Mouse (Mus musculus): ENCODE data around the gene Itpk1. TPM values are rescaled to one million over a fixed set of nuclear protein-coding genes. Genes with fewer than 3 reads are reported as not detected.

The Itpk1 gene
- total and polyA plus RNA-seq, 2 experiments from 2014 or later = 35.7 to 69.0 TPM

- Histone ChIP-seq H3K9me3 (ENCODE audit: low read length) (no peaks in the 10 kb centered on the region), H3K36me3 (ENCODE audit: insufficient read depth, low read length) (no peaks in the 10 kb centered on the region), H3K4me3 (ENCODE audit: low read length) (no peak overlapping the region), H3K4me2 (ENCODE audit: low read depth, low read length) (no peak overlapping the region), H3K4me1 (ENCODE audit: insufficient read depth, low read length) (0 out of 2 replicates have a peak, but pooled peaks cover under 1% of the 10 kb centered on the region), H3K9ac (replicated peaks; ENCODE audit: low read length) (no peak overlapping the region), H3K27ac (no peak overlapping the region), H3K27me3 (ENCODE audit: insufficient read depth, low read length) (no peaks in the 10 kb centered on the region)
- TF ChIP-seq CTCF (IDR thresholded peaks at IDR 0.05; ENCODE audit: low read depth) = no peak
- DNase-seq (ENCODE audit: low spot score) = no peak
- ATAC-seq = no peak
- 83% methylated on average over 6 of the region's 6 CpGs for WGBS
Observed at GRCm38 (mm10) chr12:102645911-102646585, 58.7 kb downstream of the Itpk1 start.

- Histone ChIP-seq H3K9me3 (ENCODE audit: low read length) (no peaks in the 10 kb centered on the region), H3K4me1 (ENCODE audit: insufficient read depth, low read length) (peaks cover 24% of the 10 kb centered on the region), H3K9ac (replicated peaks; ENCODE audit: low read length) (no peak overlapping the region), H3K4me3 (ENCODE audit: low read length) (no peak overlapping the region), H3K4me2 (ENCODE audit: low read depth, low read length) (no peak overlapping the region), H3K27me3 (ENCODE audit: insufficient read depth, low read length) (no peaks in the 10 kb centered on the region), H3K27ac (peak overlapping the region; percentile 16; the same call in 1 of the 2 replicates), H3K36me3 (ENCODE audit: insufficient read depth, low read length) (no peaks in the 10 kb centered on the region)
- DNase-seq (ENCODE audit: low spot score) = peak; percentile 52
- no peak for TF ChIP-seq CTCF (IDR thresholded peaks at IDR 0.05; ENCODE audit: low read depth)
- WGBS = 54% methylated on average over 6 of the region's 6 CpGs
- peak; percentile 42; the same call in 1 of the 2 replicates for ATAC-seq
Observed at GRCm38 (mm10) chr12:102643316-102643715, 61.4 kb downstream of the Itpk1 start.

GRCm38 (mm10) chr12:102640436-102641163, 64.1 kb downstream of the Itpk1 start:
- H3K4me2 ChIP-seq (ENCODE audit: low read depth, low read length) = no peak overlapping the region
- WGBS = 27% methylated on average over 9 of the region's 9 CpGs
- H3K36me3 ChIP-seq (ENCODE audit: insufficient read depth, low read length) = no peaks in the 10 kb centered on the region
- ATAC-seq = peak; percentile 77
- no peaks in the 10 kb centered on the region for H3K27me3 ChIP-seq (ENCODE audit: insufficient read depth, low read length)
- peak; percentile 78 for DNase-seq (ENCODE audit: low spot score)
- no peak overlapping the region for H3K9ac ChIP-seq (replicated peaks; ENCODE audit: low read length)
- no peak for TF ChIP-seq CTCF (IDR thresholded peaks at IDR 0.05; ENCODE audit: low read depth)
- no peak overlapping the region for H3K4me3 ChIP-seq (ENCODE audit: low read length)
- H3K9me3 ChIP-seq (ENCODE audit: low read length) = no peaks in the 10 kb centered on the region
- peak overlapping the region; percentile 54 for H3K27ac ChIP-seq
- H3K4me1 ChIP-seq (ENCODE audit: insufficient read depth, low read length) = peaks cover 30% of the 10 kb centered on the region

GRCm38 (mm10) chr12:102638878-102639277, 65.9 kb downstream of the Itpk1 start:
- no peaks in the 10 kb centered on the region for H3K9me3 ChIP-seq (ENCODE audit: low read length)
- peak; percentile 30 for DNase-seq (ENCODE audit: low spot score)
- H3K9ac ChIP-seq (replicated peaks; ENCODE audit: low read length) = no peak overlapping the region
- 42% methylated on average over 3 of the region's 3 CpGs for WGBS
- H3K27me3 ChIP-seq (ENCODE audit: insufficient read depth, low read length) = no peaks in the 10 kb centered on the region
- no peak for ATAC-seq
- no peak overlapping the region for H3K4me3 ChIP-seq (ENCODE audit: low read length)
- peaks cover 30% of the 10 kb centered on the region for H3K4me1 ChIP-seq (ENCODE audit: insufficient read depth, low read length)
- H3K36me3 ChIP-seq (ENCODE audit: insufficient read depth, low read length) = no peaks in the 10 kb centered on the region
- TF ChIP-seq CTCF (IDR thresholded peaks at IDR 0.05; ENCODE audit: low read depth) = no peak
- H3K27ac ChIP-seq = no peak overlapping the region
- H3K4me2 ChIP-seq (ENCODE audit: low read depth, low read length) = no peak overlapping the region

GRCm38 (mm10) chr12:102637235-102637634, 67.5 kb downstream of the Itpk1 start:
- 75% methylated on average over 10 of the region's 10 CpGs for WGBS
- TF ChIP-seq CTCF (IDR thresholded peaks at IDR 0.05; ENCODE audit: low read depth) = no peak
- Histone ChIP-seq H3K4me1 (ENCODE audit: insufficient read depth, low read length) (peaks cover 36% of the 10 kb centered on the region), H3K36me3 (ENCODE audit: insufficient read depth, low read length) (no peaks in the 10 kb centered on the region), H3K9ac (replicated peaks; ENCODE audit: low read length) (no peak overlapping the region), H3K4me3 (ENCODE audit: low read length) (no peak overlapping the region), H3K9me3 (ENCODE audit: low read length) (no peaks in the 10 kb centered on the region), H3K27ac (no peak overlapping the region), H3K27me3 (ENCODE audit: insufficient read depth, low read length) (no peaks in the 10 kb centered on the region), H3K4me2 (ENCODE audit: low read depth, low read length) (no peak overlapping the region)
- ATAC-seq = no peak
- peak; percentile 20 for DNase-seq (ENCODE audit: low spot score)

- no peaks in the 10 kb centered on the region for H3K36me3 ChIP-seq (ENCODE audit: insufficient read depth, low read length)
- TF ChIP-seq CTCF (IDR thresholded peaks at IDR 0.05; ENCODE audit: low read depth) = no peak
- WGBS = 48% methylated on average over 18 of the region's 20 CpGs
- H3K9me3 ChIP-seq (ENCODE audit: low read length) = no peaks in the 10 kb centered on the region
- H3K9ac ChIP-seq (replicated peaks; ENCODE audit: low read length) = no peak overlapping the region
- DNase-seq (ENCODE audit: low spot score) (no peak), ATAC-seq (0 out of 2 replicates have a peak, but pooled peaks have one; percentile 8)
- no peak overlapping the region for H3K27ac ChIP-seq
- no peaks in the 10 kb centered on the region for H3K27me3 ChIP-seq (ENCODE audit: insufficient read depth, low read length)
- no peak overlapping the region for H3K4me3 ChIP-seq (ENCODE audit: low read length)
- H3K4me1 ChIP-seq (ENCODE audit: insufficient read depth, low read length) = peaks cover 25% of the 10 kb centered on the region
- no peak overlapping the region for H3K4me2 ChIP-seq (ENCODE audit: low read depth, low read length)
Observed at GRCm38 (mm10) chr12:102634436-102635050, 70.2 kb downstream of the Itpk1 start.

Data from hindbrain, postnatal 0 days (tissue).